11 mouse cellular contexts compared by ENCODE assay signal in the genomic region with DNA sequence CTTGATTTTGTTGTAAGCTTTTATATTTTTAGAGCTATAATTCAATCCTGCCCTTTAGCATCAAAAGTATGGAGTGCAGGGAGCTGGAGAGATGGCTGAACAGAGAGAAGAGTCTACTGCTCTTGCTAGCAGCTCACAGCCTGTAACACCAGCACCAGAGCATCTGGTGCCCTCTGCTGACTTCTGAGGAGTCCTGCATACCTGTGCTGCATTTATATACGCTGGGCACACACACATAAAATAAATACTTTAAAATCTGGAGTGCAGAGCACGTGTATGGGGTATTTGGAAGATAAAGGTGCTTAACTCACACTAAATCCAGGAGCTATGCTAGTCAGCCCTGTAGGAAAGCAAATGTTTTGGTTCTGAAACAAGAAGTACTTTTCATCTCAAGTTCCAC. TPM values are rescaled to one million over a fixed set of nuclear protein-coding genes. Genes with fewer than 3 reads are reported as not detected.
DNase-seq lines count a peak whose midpoint lies in the region; ATAC-seq and TF ChIP-seq lines count a peak whose summit lies in the region.
"Had no signal": no experiment of that assay in that cellular context is flagged by ENCODE, and none has a peak within 500 bp of the region (broad histone marks: within the 10 kb centered on the region; RNA-seq: fewer than 3 reads in every experiment).

No protein-coding gene starts in this region.

- WGBS in hindbrain, embryonic 14.5 days, result 57% methylated on average over 2 of the region's 2 CpGs
- WGBS in hindbrain, embryonic 13.5 days, result 58% methylated on average over 2 of the region's 2 CpGs
- 39% methylated on average over 2 of the region's 2 CpGs for WGBS in midbrain, postnatal 0 days
- 40% methylated on average over 2 of the region's 2 CpGs for WGBS in midbrain, embryonic 16.5 days

- H3K4me2 ChIP-seq in hindbrain, embryonic 14.5 days (replicated peaks), result no peak overlapping the region
- H3K4me2 ChIP-seq in hindbrain, embryonic 13.5 days, result no peak overlapping the region
- no peak overlapping the region for H3K4me2 ChIP-seq in midbrain, postnatal 0 days (ENCODE audit: low read depth, low read length, poor library complexity, severe bottlenecking)
- H3K4me2 ChIP-seq in midbrain, embryonic 16.5 days (ENCODE audit: low read length), result no peak overlapping the region
- H3K4me2 ChIP-seq: embryonic facial prominence, embryonic 12.5 days; limb, embryonic 15.5 days had no signal

- H3K27me3 ChIP-seq in hindbrain, embryonic 14.5 days (ENCODE audit: control insufficient read depth, insufficient read depth, low read length), result no peaks in the 10 kb centered on the region
- H3K27me3 ChIP-seq in hindbrain, embryonic 13.5 days, result no peaks in the 10 kb centered on the region
- no peaks in the 10 kb centered on the region for H3K27me3 ChIP-seq in midbrain, postnatal 0 days (ENCODE audit: insufficient read depth, low read length)
- no peaks in the 10 kb centered on the region for H3K27me3 ChIP-seq in midbrain, embryonic 16.5 days (ENCODE audit: control insufficient read depth, insufficient read depth, low read depth, low read length)
- no peaks in the 10 kb centered on the region for H3K27me3 ChIP-seq in splenic B cell, adult 2 months (ENCODE audit: control insufficient read depth, insufficient read depth, low read length, poor library complexity, severe bottlenecking)
- H3K27me3 ChIP-seq: embryonic facial prominence, embryonic 12.5 days; limb, embryonic 15.5 days had no signal

- no peak for TF ChIP-seq POLR2A in cortical plate, adult 2 months (IDR thresholded peaks at IDR 0.05; ENCODE audit: extremely low read depth, insufficient read depth, low read length)

- no peak overlapping the region for H3K27ac ChIP-seq in hindbrain, embryonic 14.5 days
- no peak overlapping the region for H3K27ac ChIP-seq in hindbrain, embryonic 13.5 days
- no peak overlapping the region for H3K27ac ChIP-seq in midbrain, postnatal 0 days (ENCODE audit: low read depth, low read length)
- no peak overlapping the region for H3K27ac ChIP-seq in midbrain, embryonic 16.5 days (ENCODE audit: low read length)
- no peak overlapping the region for H3K27ac ChIP-seq in cortical plate, adult 2 months (ENCODE audit: insufficient read depth, low read length)
- H3K27ac ChIP-seq: embryonic facial prominence, embryonic 12.5 days; limb, embryonic 15.5 days had no signal

- ATAC-seq in hindbrain, embryonic 14.5 days (ENCODE audit: low FRiP score), result no peak
- ATAC-seq in hindbrain, embryonic 13.5 days (ENCODE audit: low FRiP score), result no peak
- ATAC-seq in midbrain, postnatal 0 days (ENCODE audit: low FRiP score), result no peak
- ATAC-seq in midbrain, embryonic 16.5 days, result no peak

- no peak overlapping the region for H3K9ac ChIP-seq in hindbrain, embryonic 14.5 days
- H3K9ac ChIP-seq in hindbrain, embryonic 13.5 days, result no peak overlapping the region
- H3K9ac ChIP-seq in midbrain, postnatal 0 days (replicated peaks; ENCODE audit: low read length, poor library complexity, severe bottlenecking), result no peak overlapping the region
- no peak overlapping the region for H3K9ac ChIP-seq in midbrain, embryonic 16.5 days (ENCODE audit: low read depth, low read length)
- H3K9ac ChIP-seq: embryonic facial prominence, embryonic 12.5 days; limb, embryonic 15.5 days had no signal

- no peak overlapping the region for H3K4me3 ChIP-seq in hindbrain, embryonic 14.5 days (replicated peaks; ENCODE audit: low read length)
- no peak overlapping the region for H3K4me3 ChIP-seq in hindbrain, embryonic 13.5 days
- H3K4me3 ChIP-seq in midbrain, postnatal 0 days (ENCODE audit: low read depth, low read length), result no peak overlapping the region
- no peak overlapping the region for H3K4me3 ChIP-seq in midbrain, embryonic 16.5 days (ENCODE audit: low read depth, low read length)
- H3K4me3 ChIP-seq in cortical plate, adult 2 months (ENCODE audit: insufficient read depth, low read length), result no peak overlapping the region
- H3K4me3 ChIP-seq: embryonic facial prominence, embryonic 12.5 days; limb, embryonic 15.5 days; myocyte had no signal

- H3K4me1 ChIP-seq in hindbrain, embryonic 14.5 days (replicated peaks; ENCODE audit: control insufficient read depth, insufficient read depth, low read length), result peaks cover 6% of the 10 kb centered on the region; the same call in 1 of the 2 replicates
- peaks cover 25% of the 10 kb centered on the region for H3K4me1 ChIP-seq in hindbrain, embryonic 13.5 days (replicated peaks)
- no peaks in the 10 kb centered on the region for H3K4me1 ChIP-seq in midbrain, postnatal 0 days (ENCODE audit: insufficient read depth, low read length)
- H3K4me1 ChIP-seq in midbrain, embryonic 16.5 days (ENCODE audit: control insufficient read depth, insufficient read depth, low read length), result no peaks in the 10 kb centered on the region
- H3K4me1 ChIP-seq in cortical plate, adult 2 months (ENCODE audit: control insufficient read depth, insufficient read depth, low read length), result no peaks in the 10 kb centered on the region

- H3K36me3 ChIP-seq in hindbrain, embryonic 14.5 days (replicated peaks; ENCODE audit: control insufficient read depth, insufficient read depth), result 0 out of 2 replicates have a peak, but pooled peaks cover 4% of the 10 kb centered on the region
- peaks cover 10% of the 10 kb centered on the region for H3K36me3 ChIP-seq in hindbrain, embryonic 13.5 days
- H3K36me3 ChIP-seq in midbrain, postnatal 0 days (ENCODE audit: insufficient read depth, low read length), result no peaks in the 10 kb centered on the region
- H3K36me3 ChIP-seq in midbrain, embryonic 16.5 days (ENCODE audit: control insufficient read depth, insufficient read depth, low read length), result no peaks in the 10 kb centered on the region
- no peaks in the 10 kb centered on the region for H3K36me3 ChIP-seq in splenic B cell, adult 2 months (ENCODE audit: control insufficient read depth, insufficient read depth, low read length, poor library complexity, severe bottlenecking)
- H3K36me3 ChIP-seq: embryonic facial prominence, embryonic 12.5 days; limb, embryonic 15.5 days had no signal

- DNase-seq in hindbrain, embryonic 14.5 days (ENCODE audit: low spot score), result peak; percentile 27
- peak; percentile 62 for DNase-seq in midbrain, postnatal 0 days (ENCODE audit: low spot score)
- DNase-seq in splenic B cell, adult 2 months (ENCODE audit: low read depth, low spot score), result peak; percentile 57
- no peak for DNase-seq in ovary, postnatal 14 days (ENCODE audit: low spot score)
- no peak for DNase-seq in kidney, adult 9 months

- TF ChIP-seq CTCF in midbrain, postnatal 0 days (IDR thresholded peaks at IDR 0.05), result peak; percentile 74
- TF ChIP-seq CTCF in cortical plate, adult 2 months (IDR thresholded peaks at IDR 0.05; ENCODE audit: extremely low read depth, insufficient read depth, low read length), result peak; percentile 49

- H3K9me3 ChIP-seq in hindbrain, embryonic 14.5 days (ENCODE audit: control insufficient read depth, low read length), result no peaks in the 10 kb centered on the region
- H3K9me3 ChIP-seq in hindbrain, embryonic 13.5 days, result no peaks in the 10 kb centered on the region
- no peaks in the 10 kb centered on the region for H3K9me3 ChIP-seq in midbrain, postnatal 0 days (ENCODE audit: low read length)
- H3K9me3 ChIP-seq in midbrain, embryonic 16.5 days (replicated peaks; ENCODE audit: control insufficient read depth, low read length, poor library complexity, severe bottlenecking), result no peaks in the 10 kb centered on the region
- H3K9me3 ChIP-seq: embryonic facial prominence, embryonic 12.5 days; limb, embryonic 15.5 days had no signal

RNA-seq across cellular contexts. Expression of gene Myo7a, which starts 33.0 kb away (rescaled TPM):
- 20.0 and 24.3 TPM in 2 replicates for polyA plus RNA-seq in hindbrain, embryonic 14.5 days (2014; fragmentation: Nextera tagmentation; extraction: Ambion mirVana)
- 17.3 and 18.4 TPM in 2 replicates for polyA plus RNA-seq in hindbrain, embryonic 13.5 days (2015; fragmentation: Nextera tagmentation; extraction: Ambion mirVana)
- total RNA-seq in midbrain, postnatal 0 days (2014; rRNA removed), result 66.0 and 74.3 TPM in 2 replicates
- 11.1 and 14.6 TPM in 2 replicates for polyA plus RNA-seq in midbrain, postnatal 0 days (2015; fragmentation: Nextera tagmentation; extraction: Ambion mirVana)
- polyA plus RNA-seq in midbrain, embryonic 16.5 days (2015; fragmentation: Nextera tagmentation; extraction: Ambion mirVana), result 22.5 and 22.8 TPM in 2 replicates
- polyA plus RNA-seq in cortical plate, adult 2 months (2012; rRNA removed), result 20.3 and 23.1 TPM in 2 replicates

RNA-seq across cellular contexts. Expression of gene Omp, which starts 59.0 kb away (rescaled TPM):
- 0.31 and 0.32 TPM in 2 replicates for polyA plus RNA-seq in hindbrain, embryonic 14.5 days (2014; fragmentation: Nextera tagmentation; extraction: Ambion mirVana)
- polyA plus RNA-seq in hindbrain, embryonic 13.5 days (2015; fragmentation: Nextera tagmentation; extraction: Ambion mirVana), result 0.30 and 0.49 TPM in 2 replicates
- total RNA-seq in midbrain, postnatal 0 days (2014; rRNA removed), result 0.55 and 0.57 TPM in 2 replicates
- 0.22 and 0.46 TPM in 2 replicates for polyA plus RNA-seq in midbrain, postnatal 0 days (2015; fragmentation: Nextera tagmentation; extraction: Ambion mirVana)
- polyA plus RNA-seq in midbrain, embryonic 16.5 days (2015; fragmentation: Nextera tagmentation; extraction: Ambion mirVana), result 0.35 TPM in 2 replicates
- polyA plus RNA-seq in cortical plate, adult 2 months (2012; rRNA removed), result 0.33 and 0.34 TPM in 2 replicates

Comparison
In these comparisons a context has a peak if more than half of its experiments do, and no peak if none do; other contexts are left out.
1. DNase-seq: peak in hindbrain, embryonic 14.5 days (single experiment), midbrain, postnatal 0 days (single experiment) and splenic B cell, adult 2 months (single experiment); none in ovary, postnatal 14 days (single experiment) and kidney, adult 9 months (single experiment).